Mouse (Mus musculus) G1E (cell line): ENCODE measurements around the gene Stac3.

Experiments
- CTCF ChIP-seq: IDR thresholded peaks from 2 replicates; pipeline ENCODE4 v1.5.1; 2012; ENCODE audit warnings: low read depth, low read length, inconsistent platforms, mixed read lengths
- GATA1 ChIP-seq: IDR thresholded peaks from 2 replicates; pipeline ENCODE4 v1.6.1; 2012; ENCODE audit warnings: borderline replicate concordance, low read length, inconsistent platforms, mixed read lengths

DNA sequence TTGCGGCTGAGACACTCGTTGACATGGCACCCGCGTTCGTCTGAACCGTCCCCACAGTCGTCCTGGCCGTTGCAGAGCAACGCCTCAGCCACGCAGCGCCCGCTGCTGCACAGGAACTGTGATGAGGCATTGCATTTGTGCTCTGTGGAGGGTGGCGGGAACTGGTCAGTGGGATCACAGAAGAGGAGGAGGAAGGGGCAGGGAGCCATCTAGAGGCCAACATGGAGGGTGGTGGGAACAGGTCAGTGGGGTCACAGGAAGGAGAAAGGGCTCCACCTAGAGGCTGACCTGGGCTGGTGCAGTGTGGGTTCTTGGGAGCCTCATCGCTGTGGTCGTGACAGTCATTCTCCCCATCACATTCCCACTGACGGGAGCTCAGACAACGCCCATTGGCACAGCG lies 54.2 kb downstream of the Stac3 start:
- no peak for TF ChIP-seq GATA1
- peak; percentile 94 for TF ChIP-seq CTCF
